Mouse (Mus musculus) stomach, embryonic 16.5 days (tissue): ENCODE results near the gene Mesp2. TPM values are rescaled to one million over a fixed set of nuclear protein-coding genes. Genes with fewer than 3 reads are reported as not detected.

ENCODE experiments used
- polyA plus RNA-seq: library from polyadenylated mRNA; unstranded; fragments of >200 nt; fragmentation: Nextera tagmentation; extraction: Ambion mirVana; gene quantifications from 2 replicates; pipeline ENCODE4 v1.2.1, GENCODE M21; 2015

Mesp2 gene
- polyA plus RNA-seq, 1 experiment from 2014 or later = 1.3 TPM

Other genes starting within 250 kb of the Mesp2 start
- gene Rhcg, start 193.1 kb upstream of the Mesp2 start, polyA plus RNA-seq = 0.35 TPM in 1 of 2 replicates, not detected in the other
- 4.2 and 5.2 TPM in 2 replicates for gene Ticrr, start 150.5 kb upstream of the Mesp2 start, polyA plus RNA-seq
- 2.1 and 2.9 TPM in 2 replicates for gene Kif7, start 95.0 kb upstream of the Mesp2 start, polyA plus RNA-seq
- gene Plin1, start 77.8 kb upstream of the Mesp2 start, polyA plus RNA-seq = not detected in 2 replicates
- 11.5 and 11.9 TPM in 2 replicates for gene Pex11a, start 67.6 kb upstream of the Mesp2 start, polyA plus RNA-seq
- 0.25 and 0.47 TPM in 2 replicates for gene Wdr93, start 67.6 kb upstream of the Mesp2 start, polyA plus RNA-seq
- 0.17 TPM in 1 of 2 replicates, not detected in the other for gene Mesp1, start 16.9 kb upstream of the Mesp2 start, polyA plus RNA-seq
- gene Anpep, start 50.3 kb downstream of the Mesp2 start, polyA plus RNA-seq = 54.7 and 59.3 TPM in 2 replicates
- 23.9 and 26.4 TPM in 2 replicates for gene Ap3s2, start 109.9 kb downstream of the Mesp2 start, polyA plus RNA-seq
- gene Arpin, start 124.6 kb downstream of the Mesp2 start, polyA plus RNA-seq = 38.1 and 41.3 TPM in 2 replicates
- gene Zfp710, start 214.1 kb downstream of the Mesp2 start, polyA plus RNA-seq = 14.3 and 16.7 TPM in 2 replicates